Mouse (Mus musculus): ENCODE measurements around the gene Kctd7. TPM values are rescaled to one million over a fixed set of nuclear protein-coding genes. Genes with fewer than 3 reads are reported as not detected.

Gene Kctd7
- total RNA-seq, 2 experiments from 2014 or later: 14.3 to 14.7 TPM

DNA sequence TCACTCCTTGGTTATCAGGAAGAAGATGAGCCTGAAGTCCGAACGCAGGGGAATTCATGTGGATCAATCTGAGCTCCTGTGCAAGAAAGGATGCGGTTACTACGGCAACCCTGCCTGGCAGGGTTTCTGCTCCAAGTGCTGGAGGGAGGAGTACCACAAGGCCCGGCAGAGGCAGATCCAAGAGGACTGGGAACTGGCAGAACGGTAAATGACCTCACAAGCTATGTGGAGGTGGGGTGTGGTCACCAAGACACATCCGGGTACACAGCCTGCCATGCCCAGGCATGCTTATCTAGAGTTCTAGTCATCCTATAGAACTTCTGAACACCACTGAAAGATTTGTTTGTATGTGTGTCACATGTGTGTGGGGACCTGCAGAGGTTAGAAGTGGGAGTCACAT is 42.7 kb downstream of the Kctd7 start:
- peak; percentile 33 to 34 for DNase-seq (ENCODE audit: low spot score in 2 of 2)

- no peak for DNase-seq (ENCODE audit: low spot score in 2 of 2)
These were observed 46.2 kb downstream of the Kctd7 start for GRCm38 (mm10) chr5:130190909-130191308.

DNA sequence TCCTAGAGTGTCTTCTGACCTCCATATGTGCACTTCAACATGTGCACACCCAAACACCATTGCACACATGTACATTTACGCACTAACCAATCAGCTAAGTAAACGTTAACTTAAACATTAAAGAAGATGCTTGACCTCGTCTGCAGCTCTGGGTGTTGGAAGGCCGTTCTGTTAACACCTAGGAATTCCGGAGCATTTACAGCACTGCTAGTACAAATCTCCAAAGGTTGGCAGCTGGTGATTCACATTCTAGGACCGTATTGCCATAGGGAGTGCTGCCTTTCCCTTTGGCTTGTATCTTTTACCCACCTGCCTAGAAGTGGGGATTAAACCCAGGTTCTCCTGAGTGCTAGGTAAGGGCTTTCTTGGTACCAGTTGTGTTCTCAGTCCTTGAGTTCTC is 47.2 kb downstream of the Kctd7 start:
- DNase-seq (ENCODE audit: low spot score in 2 of 2): no peak

DNA sequence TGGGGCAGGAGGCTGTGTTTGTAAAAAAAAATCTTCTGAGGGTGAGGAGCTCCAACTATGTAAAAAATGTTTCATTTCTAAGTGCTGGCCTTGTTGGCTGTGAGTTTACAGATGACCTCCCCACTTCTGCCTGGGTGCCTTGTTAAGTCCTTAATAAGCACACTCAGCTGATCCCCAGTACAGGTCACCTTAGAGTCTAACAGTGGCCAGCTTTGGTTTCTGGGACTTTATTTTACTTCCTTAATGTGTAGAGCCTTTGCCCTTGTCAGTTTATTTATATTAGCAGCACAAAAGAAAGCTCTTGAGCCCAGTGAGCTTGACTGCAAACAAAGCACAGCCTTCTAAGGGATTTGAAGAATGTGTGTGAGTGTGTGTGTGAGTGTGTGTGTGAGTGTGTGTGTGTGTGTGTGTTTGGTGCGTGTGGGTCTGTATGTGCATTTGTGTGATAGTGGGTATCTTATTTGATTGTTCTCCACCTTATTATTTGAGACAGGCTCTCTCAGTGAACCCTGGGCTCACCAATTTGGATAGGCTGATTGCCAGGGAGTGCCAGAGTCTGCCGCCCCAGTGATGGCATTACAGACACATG is 47.8 kb downstream of the Kctd7 start:
- no peak for DNase-seq (ENCODE audit: low spot score in 2 of 2)

DNA sequence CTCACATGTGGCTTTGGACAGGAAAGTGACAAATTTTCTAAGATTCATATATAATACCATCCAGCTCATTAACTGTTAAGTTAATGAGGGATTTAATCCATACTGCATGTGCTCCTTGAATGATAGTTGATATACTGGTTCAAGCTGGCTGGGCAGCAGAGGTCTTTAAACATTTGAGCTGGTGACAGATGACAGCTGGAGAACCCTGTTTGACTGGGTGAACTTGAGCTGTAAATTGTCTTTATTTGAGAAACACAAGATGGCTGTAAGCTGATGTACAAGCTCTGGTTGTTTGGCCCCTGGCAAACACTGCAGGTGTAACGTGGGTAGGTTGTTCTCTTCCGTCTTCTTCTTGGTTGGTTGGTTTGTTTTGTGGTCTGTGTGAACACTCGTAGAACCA is 49.1 kb downstream of the Kctd7 start:
- DNase-seq (ENCODE audit: low spot score in 2 of 2): no peak

DNA sequence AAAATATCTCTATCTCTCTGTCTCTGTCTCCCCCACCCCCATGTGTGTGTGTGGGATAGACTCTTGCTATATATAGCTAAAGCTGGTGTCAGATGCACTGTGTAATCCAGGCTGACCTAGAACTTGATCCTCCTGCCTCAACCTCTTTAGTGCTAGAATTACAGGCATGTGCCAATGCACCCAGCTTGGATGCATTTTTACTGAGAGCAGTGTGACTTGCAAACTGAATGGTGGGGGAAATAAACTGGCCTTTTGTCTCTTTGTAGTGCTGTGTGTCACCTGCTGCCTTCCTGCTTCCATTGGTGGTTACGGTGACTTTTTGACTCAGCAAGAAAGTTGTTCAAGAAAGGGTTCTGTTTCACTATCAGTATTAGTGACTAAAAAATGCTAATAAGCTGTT is 51.6 kb downstream of the Kctd7 start:
- no peak for DNase-seq (ENCODE audit: low spot score in 2 of 2)

- no peak for DNase-seq (ENCODE audit: low spot score in 2 of 2)
These were observed 52.8 kb downstream of the Kctd7 start for GRCm38 (mm10) chr5:130197454-130197853.

- DNase-seq (ENCODE audit: low spot score in 2 of 2): no peak
These were observed 53.3 kb downstream of the Kctd7 start for GRCm38 (mm10) chr5:130197981-130198380.

- DNase-seq (ENCODE audit: low spot score in 2 of 2): no peak
These were observed 55.8 kb downstream of the Kctd7 start for GRCm38 (mm10) chr5:130200233-130201029.

DNA sequence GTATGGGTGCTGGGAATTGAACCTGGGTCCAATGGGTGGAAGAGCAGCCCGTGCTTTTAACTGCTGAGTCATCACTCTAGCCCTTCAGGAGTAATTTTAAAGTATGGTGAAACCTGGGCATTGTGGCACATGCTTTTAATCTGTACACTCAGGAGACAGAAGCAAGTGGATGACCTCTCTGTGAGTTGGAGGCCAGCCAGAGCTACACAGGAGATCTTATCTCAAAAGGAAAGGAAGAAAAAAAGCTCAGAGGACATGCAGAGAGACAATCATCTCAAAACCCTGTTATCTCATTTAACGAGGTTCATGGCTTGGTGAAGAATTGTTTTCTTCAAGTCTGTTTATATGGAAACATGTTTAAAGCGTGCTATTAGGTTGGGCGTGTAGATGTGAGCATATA is 59.3 kb downstream of the Kctd7 start:
- no peak for DNase-seq (ENCODE audit: low spot score in 2 of 2)

- no peak for DNase-seq (ENCODE audit: low spot score in 2 of 2)
These were observed 59.9 kb downstream of the Kctd7 start for GRCm38 (mm10) chr5:130204560-130204959.

Other genes with a start within 250 kb of the Kctd7 start
- 1 to 10 TPM; 7.3 to 7.8 TPM for gene Zbed5, start 249.1 kb upstream of the Kctd7 start, total RNA-seq (2021)
- 10 to 100 TPM; 11.0 to 16.6 TPM for gene Phkg1, start 246.3 kb upstream of the Kctd7 start, total RNA-seq (2021)
- gene Nupr1l, start 236.3 kb upstream of the Kctd7 start, total RNA-seq (2021): 1 to 10 TPM; 1.9 to 2.3 TPM
- 10 to 100 TPM; 44.9 to 50.8 TPM for gene Vkorc1l1, start 202.9 kb upstream of the Kctd7 start, total RNA-seq (2021)
- 10 to 100 TPM; 10.6 to 12.7 TPM for gene Gusb, start 141.8 kb upstream of the Kctd7 start, total RNA-seq (2021)
- gene Asl, start 115.6 kb upstream of the Kctd7 start, total RNA-seq (2021): 10 to 100 TPM; 16.0 to 31.9 TPM
- gene Crcp, start 115.6 kb upstream of the Kctd7 start, total RNA-seq (2021): 10 to 100 TPM; 30.4 to 32.7 TPM
- 10 to 100 TPM; 34.3 to 34.6 TPM for gene Tpst1, start 71.5 kb upstream of the Kctd7 start, total RNA-seq (2021)
- gene Rabgef1, start 26.9 kb downstream of the Kctd7 start, total RNA-seq (2021): 10 to 100 TPM; 64.5 to 71.3 TPM
- 10 to 100 TPM; 43.8 to 48.4 TPM for gene Tmem248, start 72.2 kb downstream of the Kctd7 start, total RNA-seq (2021)
- gene Sbds, start 110.7 kb downstream of the Kctd7 start, total RNA-seq (2021): 10 to 100 TPM; 83.8 to 90.3 TPM
- gene Tyw1, start 110.8 kb downstream of the Kctd7 start, total RNA-seq (2021): 10 to 100 TPM; 14.0 to 15.0 TPM
- gene Caln1, start 224.6 kb downstream of the Kctd7 start, total RNA-seq (2021): 100 to 1,000 TPM; 114 to 120 TPM
- 1 to 10 TPM; 1.0 to 1.3 TPM for gene A330070K13Rik, start 239.8 kb downstream of the Kctd7 start, total RNA-seq (2021)

All from left cerebral cortex, adult 18-20 months (tissue).